Mouse (Mus musculus): Measurements from ENCODE around the gene Dennd2a. TPM values are rescaled to one million over a fixed set of nuclear protein-coding genes. Genes with fewer than 3 reads are reported as not detected.

Gene Dennd2a
- polyA plus RNA-seq, 1 experiment from 2014 or later = 19.6 TPM

DNA sequence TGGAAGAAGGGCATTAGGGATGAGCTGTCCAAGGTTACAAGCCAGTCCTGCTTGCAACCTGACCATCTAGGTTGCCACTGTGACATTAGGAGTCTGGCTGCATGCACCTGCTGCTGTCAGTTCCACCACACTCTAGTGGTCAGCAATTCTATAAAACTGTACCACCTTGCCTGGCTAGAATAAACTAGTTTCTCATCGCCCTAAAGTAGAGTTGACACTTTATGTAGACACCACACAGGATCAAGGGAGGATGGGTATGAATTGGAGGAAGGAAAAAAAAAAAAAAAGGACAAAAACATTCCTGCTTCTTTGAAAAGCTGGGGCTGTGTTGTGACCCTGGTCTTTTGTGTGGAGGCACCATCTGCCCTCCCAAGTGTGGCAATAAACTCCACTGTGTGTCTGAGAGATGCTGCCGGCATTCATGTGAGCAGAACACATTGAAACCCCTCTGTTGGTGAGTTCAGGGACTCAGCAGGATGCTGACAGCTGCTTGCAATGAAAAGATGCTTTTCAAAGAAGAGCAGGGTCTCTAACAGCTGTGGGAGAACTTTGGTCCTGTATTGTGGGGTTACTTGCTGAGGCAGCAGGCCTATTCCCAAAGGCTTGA is 122.7 kb downstream of the Dennd2a start:
- Histone ChIP-seq H3K4me3 (no peak overlapping the region), H3K9ac (no peak overlapping the region), H3K27me3 (no peaks in the 10 kb centered on the region), H3K4me1 (no peaks in the 10 kb centered on the region), H3K27ac (no peak overlapping the region), H3K9me3 (replicated peaks) (no peaks in the 10 kb centered on the region), H3K4me2 (no peak overlapping the region), H3K36me3 (ENCODE audit: poor library complexity, severe bottlenecking) (no peaks in the 10 kb centered on the region)
- no peak for ATAC-seq
- WGBS = 15% methylated on average over 2 of the region's 2 CpGs

- H3K9ac ChIP-seq = no peak overlapping the region
- no peak overlapping the region for H3K4me3 ChIP-seq
- WGBS = 83% methylated on average over 2 of the region's 2 CpGs
- no peaks in the 10 kb centered on the region for H3K4me1 ChIP-seq
- ATAC-seq = no peak
- H3K9me3 ChIP-seq (replicated peaks) = no peaks in the 10 kb centered on the region
- no peaks in the 10 kb centered on the region for H3K27me3 ChIP-seq
- H3K36me3 ChIP-seq (ENCODE audit: poor library complexity, severe bottlenecking) = no peaks in the 10 kb centered on the region
- no peak overlapping the region for H3K27ac ChIP-seq
- H3K4me2 ChIP-seq = no peak overlapping the region
Measured at GRCm38 (mm10) chr6:39434111-39434885, 123.4 kb downstream of the Dennd2a start.

DNA sequence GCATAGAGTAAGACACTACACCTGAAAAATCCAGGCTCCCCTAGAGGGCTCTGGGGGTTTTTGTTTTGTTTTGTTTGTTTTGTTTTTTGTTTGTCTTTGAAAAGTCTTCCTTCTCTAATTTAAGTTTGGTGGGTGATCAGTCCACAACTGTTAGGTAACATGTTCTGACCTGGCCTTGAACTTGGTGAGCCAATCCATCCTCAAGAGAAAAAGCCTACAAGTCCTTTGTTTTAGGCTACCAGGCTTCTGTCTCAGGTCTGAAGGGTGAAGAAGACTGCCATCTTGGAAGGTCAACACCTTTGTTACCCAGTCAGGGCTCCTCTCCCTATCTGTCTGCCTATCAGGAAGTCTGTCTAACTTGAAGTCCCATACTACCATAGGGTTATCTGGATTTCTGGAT is 124.0 kb downstream of the Dennd2a start:
- H3K9ac ChIP-seq = no peak overlapping the region
- no peak overlapping the region for H3K27ac ChIP-seq
- no peak overlapping the region for H3K4me2 ChIP-seq
- no peaks in the 10 kb centered on the region for H3K9me3 ChIP-seq (replicated peaks)
- no peaks in the 10 kb centered on the region for H3K27me3 ChIP-seq
- H3K4me3 ChIP-seq = no peak overlapping the region
- H3K36me3 ChIP-seq (ENCODE audit: poor library complexity, severe bottlenecking) = no peaks in the 10 kb centered on the region
- no peaks in the 10 kb centered on the region for H3K4me1 ChIP-seq
- no peak for ATAC-seq

GRCm38 (mm10) chr6:39433174-39433573 is 124.5 kb downstream of the Dennd2a start:
- Histone ChIP-seq H3K36me3 (ENCODE audit: poor library complexity, severe bottlenecking) (no peaks in the 10 kb centered on the region), H3K4me1 (no peaks in the 10 kb centered on the region), H3K4me3 (no peak overlapping the region), H3K27ac (no peak overlapping the region), H3K9me3 (replicated peaks) (no peaks in the 10 kb centered on the region), H3K4me2 (no peak overlapping the region), H3K27me3 (no peaks in the 10 kb centered on the region), H3K9ac (no peak overlapping the region)
- ATAC-seq = no peak
- WGBS = 85% methylated on average over 4 of the region's 4 CpGs

DNA sequence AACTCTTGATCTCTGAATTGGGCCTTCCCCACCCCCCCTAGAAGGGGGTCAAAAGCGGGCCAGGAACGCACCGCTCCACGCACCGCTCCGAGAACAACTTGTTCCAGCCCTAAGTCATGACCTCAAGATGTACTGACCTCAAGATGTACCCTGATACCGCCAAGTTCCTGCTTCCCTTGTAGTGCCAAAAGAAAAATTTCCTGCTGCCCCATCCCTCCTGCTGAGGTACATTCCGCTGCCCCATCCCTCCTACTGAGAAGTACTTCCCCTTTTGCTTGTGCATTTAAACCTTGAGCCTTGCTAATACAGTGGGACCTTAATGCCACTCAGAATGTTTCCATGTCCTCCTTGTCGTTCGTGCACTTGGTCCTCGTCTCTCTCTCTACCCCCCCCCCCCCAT is 126.9 kb downstream of the Dennd2a start:
- Histone ChIP-seq H3K4me3 (no peak overlapping the region), H3K4me1 (no peaks in the 10 kb centered on the region), H3K36me3 (ENCODE audit: poor library complexity, severe bottlenecking) (no peaks in the 10 kb centered on the region), H3K27ac (no peak overlapping the region), H3K9me3 (replicated peaks) (no peaks in the 10 kb centered on the region), H3K9ac (no peak overlapping the region), H3K27me3 (no peaks in the 10 kb centered on the region), H3K4me2 (no peak overlapping the region)
- no peak for ATAC-seq
- WGBS = 74% methylated on average over 11 of the region's 11 CpGs

GRCm38 (mm10) chr6:39429007-39429788 is 128.5 kb downstream of the Dennd2a start:
- Histone ChIP-seq H3K4me3 (no peak overlapping the region), H3K4me1 (no peaks in the 10 kb centered on the region), H3K27ac (no peak overlapping the region), H3K36me3 (ENCODE audit: poor library complexity, severe bottlenecking) (no peaks in the 10 kb centered on the region), H3K9ac (no peak overlapping the region), H3K9me3 (replicated peaks) (no peaks in the 10 kb centered on the region), H3K27me3 (no peaks in the 10 kb centered on the region), H3K4me2 (no peak overlapping the region)
- 76% methylated on average over 6 of the region's 6 CpGs for WGBS
- no peak for ATAC-seq

GRCm38 (mm10) chr6:39427276-39428003 is 130.2 kb downstream of the Dennd2a start:
- Histone ChIP-seq H3K27ac (no peak overlapping the region), H3K4me2 (no peak overlapping the region), H3K27me3 (no peaks in the 10 kb centered on the region), H3K4me3 (no peak overlapping the region), H3K36me3 (ENCODE audit: poor library complexity, severe bottlenecking) (no peaks in the 10 kb centered on the region), H3K9ac (no peak overlapping the region), H3K9me3 (replicated peaks) (no peaks in the 10 kb centered on the region), H3K4me1 (no peaks in the 10 kb centered on the region)
- WGBS = 80% methylated on average over 4 of the region's 4 CpGs
- no peak for ATAC-seq

GRCm38 (mm10) chr6:39426725-39427124 is 130.9 kb downstream of the Dennd2a start:
- WGBS = 88% methylated on average over 4 of the region's 4 CpGs
- Histone ChIP-seq H3K27me3 (no peaks in the 10 kb centered on the region), H3K4me3 (no peak overlapping the region), H3K4me2 (no peak overlapping the region), H3K4me1 (no peaks in the 10 kb centered on the region), H3K9me3 (replicated peaks) (no peaks in the 10 kb centered on the region), H3K27ac (no peak overlapping the region), H3K9ac (no peak overlapping the region), H3K36me3 (ENCODE audit: poor library complexity, severe bottlenecking) (no peaks in the 10 kb centered on the region)
- ATAC-seq = no peak

DNA sequence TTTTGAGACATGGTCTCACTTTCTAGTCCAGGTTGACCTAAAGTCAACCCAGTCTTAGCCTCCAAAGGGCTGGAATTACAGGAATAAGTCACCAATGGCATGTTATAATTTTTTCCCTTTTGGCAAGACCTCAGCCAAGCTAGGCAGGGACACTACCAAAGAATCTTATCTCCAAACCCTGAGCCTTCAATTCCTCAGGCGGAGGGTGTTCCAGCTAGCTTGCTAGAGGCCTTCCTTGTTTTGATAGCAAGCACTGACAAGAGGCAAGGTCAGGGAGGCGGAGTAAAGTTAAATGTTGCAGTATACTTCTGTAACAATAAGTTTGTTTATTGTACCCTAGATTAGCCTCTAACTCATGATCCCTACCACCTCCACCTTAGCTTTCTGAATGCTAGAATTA is 132.5 kb downstream of the Dennd2a start:
- Histone ChIP-seq H3K4me3 (no peak overlapping the region), H3K4me1 (no peaks in the 10 kb centered on the region; the same call in 1 of the 2 replicates), H3K27me3 (no peaks in the 10 kb centered on the region), H3K36me3 (ENCODE audit: poor library complexity, severe bottlenecking) (no peaks in the 10 kb centered on the region), H3K4me2 (no peak overlapping the region), H3K9me3 (replicated peaks) (no peaks in the 10 kb centered on the region), H3K27ac (no peak overlapping the region), H3K9ac (no peak overlapping the region)
- 92% methylated on average over 2 of the region's 2 CpGs for WGBS
- no peak for ATAC-seq

DNA sequence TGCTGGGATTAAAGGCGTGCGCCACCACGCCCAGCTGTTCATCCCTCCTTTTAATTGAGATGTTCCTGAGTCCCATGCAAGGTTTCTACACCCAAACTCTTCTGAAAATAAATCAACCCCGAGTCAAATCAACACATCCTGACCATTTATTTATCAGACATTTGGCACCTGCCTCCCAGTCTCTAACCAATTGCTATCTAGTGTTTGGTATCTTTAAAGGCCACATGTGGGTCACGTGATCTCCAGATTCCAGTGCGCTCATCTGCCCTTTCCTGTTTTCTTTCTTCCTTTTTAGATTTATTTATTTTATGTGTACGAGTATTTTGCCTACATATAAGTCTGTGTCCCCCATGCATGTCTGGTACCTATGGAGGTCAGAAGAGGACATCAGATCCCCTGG is 134.0 kb downstream of the Dennd2a start:
- no peak overlapping the region for H3K4me2 ChIP-seq
- no peaks in the 10 kb centered on the region for H3K36me3 ChIP-seq (ENCODE audit: poor library complexity, severe bottlenecking)
- WGBS = 94% methylated on average over 7 of the region's 7 CpGs
- no peaks in the 10 kb centered on the region for H3K27me3 ChIP-seq
- no peak for ATAC-seq
- no peaks in the 10 kb centered on the region for H3K9me3 ChIP-seq (replicated peaks)
- H3K4me1 ChIP-seq = peaks cover 6% of the 10 kb centered on the region; the same call in 1 of the 2 replicates
- H3K4me3 ChIP-seq = no peak overlapping the region
- H3K27ac ChIP-seq = no peak overlapping the region
- no peak overlapping the region for H3K9ac ChIP-seq

- H3K4me1 ChIP-seq = peaks cover 10% of the 10 kb centered on the region
- no peaks in the 10 kb centered on the region for H3K27me3 ChIP-seq
- no peak overlapping the region for H3K9ac ChIP-seq
- no peaks in the 10 kb centered on the region for H3K36me3 ChIP-seq (ENCODE audit: poor library complexity, severe bottlenecking)
- H3K4me2 ChIP-seq = no peak overlapping the region
- H3K9me3 ChIP-seq (replicated peaks) = no peaks in the 10 kb centered on the region
- WGBS = 77% methylated on average over 6 of the region's 6 CpGs
- no peak overlapping the region for H3K4me3 ChIP-seq
- H3K27ac ChIP-seq = no peak overlapping the region
- ATAC-seq = no peak
Measured at GRCm38 (mm10) chr6:39423130-39423551, 134.5 kb downstream of the Dennd2a start.

DNA sequence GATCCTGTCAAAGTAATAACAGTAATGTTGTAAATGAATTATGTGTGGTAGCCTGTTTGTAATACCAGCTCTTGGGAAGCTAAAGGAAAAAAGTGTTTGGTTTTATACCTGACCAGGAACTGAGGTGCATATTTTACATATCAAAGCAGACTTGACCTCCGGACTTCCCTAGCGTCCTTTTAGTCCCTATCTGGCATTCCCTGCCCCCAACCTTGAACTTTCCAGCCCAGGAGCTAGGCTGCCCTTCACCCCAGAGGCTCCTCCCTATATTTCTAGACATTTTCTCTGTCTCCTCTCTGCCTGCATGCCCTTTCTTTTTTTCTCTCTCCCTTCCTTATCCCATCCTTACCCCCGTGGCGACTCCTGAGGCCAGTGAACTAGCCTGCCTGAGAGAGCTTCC is 136.8 kb downstream of the Dennd2a start:
- H3K27ac ChIP-seq = no peak overlapping the region

More for the DNA sequence above, 136.8 kb downstream of the Dennd2a start:
- H3K4me2 ChIP-seq = peak overlapping the region; percentile 73
- peak overlapping the region; percentile 77 for H3K4me3 ChIP-seq
- no peaks in the 10 kb centered on the region for H3K9me3 ChIP-seq (replicated peaks)
- 45% methylated on average over 4 of the region's 4 CpGs for WGBS
- no peak overlapping the region for H3K9ac ChIP-seq
- H3K4me1 ChIP-seq = peaks cover 16% of the 10 kb centered on the region
- no peak for ATAC-seq
- no peaks in the 10 kb centered on the region for H3K27me3 ChIP-seq
- no peaks in the 10 kb centered on the region for H3K36me3 ChIP-seq (ENCODE audit: poor library complexity, severe bottlenecking)

All from forebrain, embryonic 13.5 days (tissue).